Mouse (Mus musculus) Patski (cell line): Measurements from ENCODE around the gene Cgnl1. TPM values are rescaled to one million over a fixed set of nuclear protein-coding genes. Genes with fewer than 3 reads are reported as not detected.

Experiments used
- ATAC-seq: fragments of 100-300 bp; one replicate; pipeline ENCODE4 v1.8.0; 2021
- CTCF ChIA-PET: fragments of 350-600 bp; sonication (Branson Sonifier 250); formaldehyde crosslinking; loops from one replicate; lab custom pipeline; 2022; ENCODE audit warnings: inconsistent platforms; lab: Charles Lee
- POLR2A ChIA-PET: fragments of 350-600 bp; sonication (Branson Sonifier 250); formaldehyde crosslinking; loops from one replicate; lab custom pipeline; 2022; ENCODE audit warnings: antibody characterized with exemption, inconsistent platforms; lab: Charles Lee
- DNase-seq: peaks from one replicate; pipeline ENCODE4 v3.0.0-alpha.2; 2011; ENCODE audit warnings: low read depth, low spot score
- H3K27me3 ChIP-seq: fragments of 371-371 bp; one replicate; pipeline ENCODE4 v1.5.1; 2021
- CTCF ChIP-seq: fragments of 100-300 bp; IDR thresholded peaks from one replicate; pipeline ENCODE4 v1.5.1; 2021
- in situ Hi-C: fragments of 300-500 bp; cut with MboI; formaldehyde crosslinking; loops from 3 replicates; pipeline ENCODE4 v1.11.1; 2018; ENCODE audit warnings: low pct_unique_long_range_greater_than_20kb, mixed read lengths
- polyA plus RNA-seq: library from polyadenylated mRNA; unstranded; gene quantifications from one replicate; pipeline ENCODE4 v1.2.3, GENCODE M21; 2021

Cgnl1 gene
- polyA plus RNA-seq, 1 experiment from 2014 or later, result 114 TPM

DNA sequence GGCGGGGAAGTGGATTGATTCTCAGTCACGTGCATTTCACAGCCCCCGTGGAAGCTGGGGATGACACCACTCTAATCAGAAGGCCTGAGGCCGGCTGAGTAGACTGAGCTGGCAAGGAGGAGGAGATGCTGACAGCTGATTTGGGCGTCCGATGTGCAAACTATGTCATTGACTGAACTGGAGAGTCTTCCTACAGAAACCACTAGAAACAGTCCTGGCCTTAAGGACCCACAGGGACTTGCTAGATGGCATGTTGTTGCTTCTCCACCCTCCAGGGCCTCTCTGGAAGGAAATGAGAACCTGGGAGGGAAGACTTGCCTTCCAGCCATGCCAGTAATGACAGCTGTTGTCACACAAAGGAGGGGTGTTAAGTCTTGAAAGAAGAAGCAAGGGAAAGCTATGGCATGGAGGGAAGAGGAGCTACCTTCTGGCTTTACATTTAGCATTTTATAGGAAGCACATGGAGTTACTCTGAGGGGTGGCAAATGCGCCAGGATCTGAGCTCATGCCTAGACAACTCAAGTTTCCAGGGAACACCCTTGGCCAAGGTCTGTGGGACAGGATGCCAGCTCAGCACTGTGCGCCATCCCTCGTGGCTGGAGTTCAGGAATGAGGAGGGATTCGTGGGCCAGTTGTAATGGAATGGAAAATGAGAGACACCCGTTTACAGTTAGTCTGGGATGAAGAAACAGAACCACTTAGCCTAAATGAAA lies 92.1 kb downstream of the Cgnl1 start:
- H3K27me3 ChIP-seq, result no peaks in the 10 kb centered on the region
- no peak for ATAC-seq
- POLR2A ChIA-PET, result interaction anchor here (0.6 to 1.6 kb wide), 2 partner anchors 9 to 539 kb away, joined by 3 to 6 read pairs; no protein-coding TSS in a partner anchor
- no peak for DNase-seq
- CTCF ChIA-PET, result no interaction called here
- in situ Hi-C loops, result no loop called here
- TF ChIP-seq CTCF, result no peak

- ChIA-PET POLR2A (interaction anchor here (1.0 kb wide), 1 partner anchor 33 kb away, joined by 3 read pairs; no protein-coding TSS in a partner anchor), CTCF (no interaction called here)
- no peak for DNase-seq
- no peaks in the 10 kb centered on the region for H3K27me3 ChIP-seq
- no peak for ATAC-seq
- TF ChIP-seq CTCF, result no peak
- in situ Hi-C loops, result no loop called here
These were observed 94.3 kb downstream of the Cgnl1 start for GRCm38 (mm10) chr9:71676988-71677688.

GRCm38 (mm10) chr9:71675799-71676414 lies 95.5 kb downstream of the Cgnl1 start:
- POLR2A ChIA-PET, result no interaction called here
- DNase-seq (no peak), ATAC-seq (no peak)
- CTCF ChIA-PET, result no interaction called here
- TF ChIP-seq CTCF, result no peak
- in situ Hi-C loops, result no loop called here
- no peaks in the 10 kb centered on the region for H3K27me3 ChIP-seq

- no peak for ATAC-seq
- ChIA-PET POLR2A (no interaction called here), CTCF (interaction anchor here (0.8 to 1.0 kb wide), 2 partner anchors 11 to 14 kb away, joined by 3 to 5 read pairs; no protein-coding TSS in a partner anchor)
- no peak for DNase-seq
- in situ Hi-C loops, result no loop called here
- TF ChIP-seq CTCF, result no peak
- H3K27me3 ChIP-seq, result no peaks in the 10 kb centered on the region
These were observed 96.2 kb downstream of the Cgnl1 start for GRCm38 (mm10) chr9:71675216-71675615.

- H3K27me3 ChIP-seq, result no peaks in the 10 kb centered on the region
- in situ Hi-C loops, result no loop called here
- no peak for DNase-seq
- no peak for ATAC-seq
- POLR2A ChIA-PET, result no interaction called here
- CTCF ChIA-PET, result interaction anchor here (1.0 to 1.2 kb wide), 2 partner anchors 10 to 132 kb away, joined by 3 to 5 read pairs; no protein-coding TSS in a partner anchor
- TF ChIP-seq CTCF, result no peak
These were observed 96.9 kb downstream of the Cgnl1 start for GRCm38 (mm10) chr9:71674476-71674875.

DNA sequence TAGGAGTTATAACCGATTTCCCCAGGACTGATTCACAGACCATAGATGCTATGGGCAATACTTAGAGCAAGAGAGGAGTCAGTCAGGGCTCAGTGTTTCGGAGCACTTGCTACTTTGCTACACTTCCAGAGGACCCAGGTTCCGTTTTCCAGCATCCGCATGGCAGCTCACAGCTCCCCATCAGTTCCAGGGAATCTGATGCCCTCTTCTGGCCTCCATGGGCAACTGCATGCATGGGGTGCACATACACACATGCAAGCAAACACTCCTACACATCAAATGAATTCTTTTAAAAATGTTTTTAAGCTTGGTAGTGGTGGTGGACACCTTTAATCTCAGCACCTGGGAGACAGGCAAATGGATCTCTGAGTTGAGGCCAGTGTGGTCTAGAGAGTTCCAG lies 98.9 kb downstream of the Cgnl1 start:
- no peak for TF ChIP-seq CTCF
- in situ Hi-C loops, result no loop called here
- no peaks in the 10 kb centered on the region for H3K27me3 ChIP-seq
- DNase-seq (no peak), ATAC-seq (no peak)
- CTCF ChIA-PET, result no interaction called here
- POLR2A ChIA-PET, result no interaction called here

- no peak for TF ChIP-seq CTCF
- ATAC-seq, result no peak
- ChIA-PET CTCF (no interaction called here), POLR2A (interaction anchor here (1.3 kb wide), 1 partner anchor 9 kb away, joined by 3 read pairs; no protein-coding TSS in a partner anchor)
- H3K27me3 ChIP-seq, result no peaks in the 10 kb centered on the region
- in situ Hi-C loops, result no loop called here
- DNase-seq, result no peak
These were observed 100.7 kb downstream of the Cgnl1 start for GRCm38 (mm10) chr9:71670677-71671076.

- CTCF ChIA-PET, result no interaction called here
- in situ Hi-C loops, result no loop called here
- ATAC-seq (no peak), DNase-seq (no peak)
- H3K27me3 ChIP-seq, result no peaks in the 10 kb centered on the region
- TF ChIP-seq CTCF, result no peak
- POLR2A ChIA-PET, result no interaction called here
These were observed 103.8 kb downstream of the Cgnl1 start for GRCm38 (mm10) chr9:71667616-71668015.

- TF ChIP-seq CTCF, result no peak
- CTCF ChIA-PET, result no interaction called here
- ATAC-seq (no peak), DNase-seq (no peak)
- POLR2A ChIA-PET, result no interaction called here
- in situ Hi-C loops, result no loop called here
- H3K27me3 ChIP-seq, result no peaks in the 10 kb centered on the region
These were observed 105.0 kb downstream of the Cgnl1 start for GRCm38 (mm10) chr9:71666432-71666831.

DNA sequence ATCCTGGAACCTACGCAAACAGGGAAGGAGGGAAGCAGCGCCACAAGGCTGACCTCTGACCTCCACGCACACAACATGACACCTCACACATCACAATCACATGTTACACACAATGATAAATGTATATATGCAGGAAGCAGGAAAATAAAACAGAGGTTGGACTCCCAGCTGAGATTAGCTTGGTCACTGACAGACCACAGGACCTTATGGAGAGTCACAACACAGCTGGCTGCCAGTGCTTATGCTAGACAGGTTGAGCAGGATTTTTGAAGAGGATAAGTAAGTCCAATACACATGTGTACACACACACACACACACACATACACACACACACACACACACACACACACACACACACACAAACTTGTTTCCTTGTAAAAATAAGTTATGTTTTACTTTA lies 105.9 kb downstream of the Cgnl1 start:
- no peak for ATAC-seq
- no peak for DNase-seq

More for the DNA sequence above, 105.9 kb downstream of the Cgnl1 start:
- TF ChIP-seq CTCF, result no peak
- no peaks in the 10 kb centered on the region for H3K27me3 ChIP-seq
- in situ Hi-C loops, result no loop called here
- ChIA-PET CTCF (interaction anchor here (1.0 to 2.6 kb wide), 2 partner anchors 15 to 98 kb away, joined by 3 to 8 read pairs; no protein-coding TSS in a partner anchor), POLR2A (no interaction called here)
